Mouse (Mus musculus) kidney, embryonic 14.5 days (tissue): ENCODE data around the gene Tbc1d30. TPM values are rescaled to one million over a fixed set of nuclear protein-coding genes. Genes with fewer than 3 reads are reported as not detected.

Source experiments
- ATAC-seq: fragments of 200-750 bp; cut with Nextera tagmentation; 2 replicates; pipeline ENCODE4 v1.8.0; 2017; ENCODE audit warnings: moderate number of reproducible peaks, mild to moderate bottlenecking, moderate TSS enrichment, moderate library complexity; ENCODE audit not compliant: low FRiP score, low TSS enrichment
- H3K27ac ChIP-seq: fragments of 300-500 bp; sonication (generic); 2 replicates; pipeline ENCODE4 v1.5.1; 2014; ENCODE audit warnings: low read depth, mild to moderate bottlenecking, low read length, moderate library complexity, mixed read lengths
- H3K27me3 ChIP-seq: fragments of 300-500 bp; sonication (generic); 2 replicates; pipeline ENCODE4 v1.6.1; 2014; ENCODE audit warnings: mild to moderate bottlenecking, low read length; ENCODE audit not compliant: control insufficient read depth, insufficient read depth
- H3K36me3 ChIP-seq: fragments of 300-500 bp; sonication (generic); 2 replicates; pipeline ENCODE4 v1.6.1; 2014; ENCODE audit warnings: low read length, mixed read lengths; ENCODE audit not compliant: control insufficient read depth, insufficient read depth
- H3K4me1 ChIP-seq: fragments of 300-500 bp; sonication (generic); 2 replicates; pipeline ENCODE4 v1.6.1; 2014; ENCODE audit warnings: low read length, mixed read lengths; ENCODE audit not compliant: control insufficient read depth, insufficient read depth
- H3K4me2 ChIP-seq: fragments of 300-500 bp; sonication (generic); replicated peaks from 2 replicates; pipeline ENCODE4 v1.6.1; 2014; ENCODE audit warnings: low read depth, mild to moderate bottlenecking, low read length
- H3K4me3 ChIP-seq: fragments of 300-500 bp; sonication (generic); 2 replicates; pipeline ENCODE4 v1.5.1; 2014; ENCODE audit warnings: mild to moderate bottlenecking, low read length
- H3K9ac ChIP-seq: fragments of 300-500 bp; sonication (generic); 2 replicates; pipeline ENCODE4 v1.6.1; 2014; ENCODE audit warnings: low read depth, mild to moderate bottlenecking, low read length, moderate library complexity
- H3K9me3 ChIP-seq: fragments of 300-500 bp; sonication (generic); 2 replicates; pipeline ENCODE4 v1.6.1; 2016; ENCODE audit warnings: low read length; ENCODE audit not compliant: control insufficient read depth
- WGBS: fragments of 180-500 bp; shearing (Covaris S2); extraction: QIAGEN DNeasy Blood & Tissue Kit; methylation state at CpG from one replicate; pipeline ENCODE4 v1.1.7; 2014; 5-methylcytosine and 5-hydroxymethylcytosine counted together
- polyA plus RNA-seq: library from polyadenylated mRNA; unstranded; fragments of >200 nt; fragmentation: Nextera tagmentation; extraction: Ambion mirVana; gene quantifications from 2 replicates; pipeline ENCODE4 v1.2.1, GENCODE M21; 2014

The Tbc1d30 gene
- polyA plus RNA-seq: 0.60 and 0.76 TPM in 2 replicates

DNA sequence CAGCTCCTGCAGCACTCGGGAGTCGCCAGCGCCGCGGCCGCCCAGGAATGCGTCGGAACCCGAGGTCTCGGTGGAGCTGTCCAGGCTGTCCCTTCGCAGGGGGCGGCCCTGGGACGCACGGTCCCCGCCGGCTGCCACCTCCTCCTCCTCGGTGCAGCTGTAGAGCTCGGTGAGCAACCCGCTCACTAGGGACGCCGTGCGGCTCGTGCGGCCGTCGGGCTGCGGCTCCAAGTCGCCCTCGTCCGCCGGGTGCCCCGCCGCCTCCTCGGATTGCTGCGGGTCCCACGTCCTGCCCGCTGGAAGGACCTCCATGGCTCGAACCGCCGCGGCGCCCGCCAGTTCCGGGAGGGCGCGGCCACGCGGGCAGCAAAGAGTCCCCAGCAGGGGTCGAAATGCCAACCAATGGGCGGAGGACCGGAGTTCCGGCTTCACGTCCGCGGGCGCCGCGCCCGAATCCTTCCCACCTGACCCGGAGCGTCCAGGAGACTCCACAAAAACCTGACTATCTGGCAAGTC, at the start of gene Tbc1d30:
Tbc1d30 (minus strand) TSS at position 213 of the 516 bp plus-strand sequence.
- Histone ChIP-seq H3K27ac (no peak within 1 kb of the TSS), H3K4me2 (peak within 1 kb of the TSS; percentile 95), H3K4me1 (peaks cover 7% of the 10 kb centered on the region; the same call in 1 of the 2 replicates), H3K36me3 (no peaks in the 10 kb centered on the region), H3K27me3 (peaks cover 21% of the 10 kb centered on the region), H3K4me3 (peak within 1 kb of the TSS; percentile 55), H3K9me3 (no peaks in the 10 kb centered on the region), H3K9ac (peak within 1 kb of the TSS; percentile 50)
- peak; percentile 82 for ATAC-seq
- WGBS: under 1% methylated on average over 54 of the region's 61 CpGs

DNA sequence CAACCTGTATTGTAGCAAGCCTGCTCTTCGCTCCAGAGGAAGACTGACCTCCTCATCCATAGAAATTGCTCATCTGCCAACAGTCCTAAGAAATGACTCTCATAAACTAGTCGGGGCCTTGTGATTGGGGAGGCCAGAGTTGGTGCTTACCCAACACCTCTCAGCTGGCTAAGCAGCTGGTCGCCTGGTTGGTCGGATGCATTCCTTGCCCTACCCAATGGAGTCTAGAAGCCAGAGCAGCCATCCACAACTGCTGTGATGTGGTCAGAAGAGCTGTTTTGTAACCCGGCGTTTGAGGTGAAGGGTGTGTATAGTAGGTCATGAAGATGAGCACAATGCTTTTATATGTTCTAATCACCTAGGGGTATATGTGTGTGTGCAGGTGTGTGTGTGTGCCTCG, 47.5 kb upstream of the Tbc1d30 start:
- Histone ChIP-seq H3K4me1 (no peaks in the 10 kb centered on the region), H3K9me3 (no peaks in the 10 kb centered on the region), H3K4me2 (no peak overlapping the region), H3K36me3 (peaks cover 29% of the 10 kb centered on the region), H3K9ac (no peak overlapping the region), H3K27me3 (no peaks in the 10 kb centered on the region), H3K4me3 (no peak overlapping the region), H3K27ac (no peak overlapping the region)
- 87% methylated on average over 7 of the region's 7 CpGs for WGBS
- no peak for ATAC-seq

DNA sequence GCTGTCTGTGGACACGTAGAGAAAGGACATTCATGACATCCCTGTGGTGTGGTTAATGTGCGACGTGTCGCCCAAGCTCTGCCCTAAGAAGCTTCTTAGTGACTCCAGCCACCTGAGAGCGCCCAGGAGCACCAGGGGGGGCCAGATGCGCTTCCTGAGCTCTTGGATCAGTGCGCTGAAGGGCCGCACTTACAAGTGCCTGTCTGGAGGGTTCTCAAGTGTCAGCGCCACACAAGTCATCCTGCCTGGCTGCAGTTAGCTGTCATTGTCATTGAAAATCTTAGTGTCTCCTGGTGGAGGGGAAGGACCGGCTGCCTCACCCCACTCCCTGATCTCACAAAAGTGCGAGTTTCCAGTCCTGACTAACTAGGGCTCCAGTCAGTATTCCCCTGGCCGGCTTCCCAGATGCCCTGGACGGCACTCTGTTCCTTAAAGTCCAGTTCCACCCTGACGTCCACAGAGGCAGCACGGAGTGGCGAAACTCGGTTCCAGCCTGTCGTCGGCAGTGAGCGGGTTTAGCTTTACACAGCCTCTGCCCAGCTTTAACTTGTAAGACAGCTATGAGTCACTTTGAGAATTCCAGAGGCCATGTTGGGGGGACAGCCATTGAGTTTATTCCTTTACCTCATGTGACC, 44.6 kb upstream of the Tbc1d30 start:
- H3K9ac ChIP-seq: no peak overlapping the region
- ATAC-seq: no peak
- H3K9me3 ChIP-seq: no peaks in the 10 kb centered on the region
- no peak overlapping the region for H3K4me3 ChIP-seq
- no peak overlapping the region for H3K27ac ChIP-seq
- no peak overlapping the region for H3K4me2 ChIP-seq
- H3K27me3 ChIP-seq: no peaks in the 10 kb centered on the region
- WGBS: 74% methylated on average over 20 of the region's 20 CpGs
- peaks cover 58% of the 10 kb centered on the region for H3K36me3 ChIP-seq
- H3K4me1 ChIP-seq: no peaks in the 10 kb centered on the region

DNA sequence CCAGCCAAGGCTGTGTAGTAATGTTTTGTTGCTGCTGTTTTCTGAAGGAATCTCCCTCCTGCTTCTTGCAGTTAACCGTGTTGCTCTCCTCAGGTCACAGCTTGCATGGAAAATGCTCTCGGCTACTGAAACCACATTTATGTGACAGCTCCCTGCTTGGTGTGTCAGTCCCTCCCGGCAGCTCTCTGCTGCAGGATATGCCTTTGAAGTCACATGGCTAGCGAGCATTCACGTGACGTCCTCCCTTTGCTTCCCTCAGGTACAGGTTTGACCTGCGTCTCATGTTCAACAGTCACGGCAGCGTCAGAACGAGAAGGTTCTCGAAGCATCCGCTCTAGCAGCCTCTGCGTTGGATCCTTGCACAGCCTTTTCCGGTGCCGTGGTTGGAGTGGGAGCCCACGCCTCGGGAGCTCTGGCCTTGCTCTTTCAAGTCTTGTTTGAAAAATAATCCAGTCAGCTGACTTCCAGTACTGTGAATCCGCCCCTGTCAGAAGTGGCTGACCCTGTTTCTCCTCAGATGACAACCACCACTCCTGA, 43.8 kb upstream of the Tbc1d30 start:
- no peak for ATAC-seq
- Histone ChIP-seq H3K4me1 (no peaks in the 10 kb centered on the region), H3K4me3 (no peak overlapping the region), H3K27me3 (no peaks in the 10 kb centered on the region), H3K36me3 (peaks cover 66% of the 10 kb centered on the region), H3K27ac (no peak overlapping the region), H3K4me2 (no peak overlapping the region), H3K9me3 (no peaks in the 10 kb centered on the region), H3K9ac (no peak overlapping the region)
- WGBS: 72% methylated on average over 18 of the region's 18 CpGs

DNA sequence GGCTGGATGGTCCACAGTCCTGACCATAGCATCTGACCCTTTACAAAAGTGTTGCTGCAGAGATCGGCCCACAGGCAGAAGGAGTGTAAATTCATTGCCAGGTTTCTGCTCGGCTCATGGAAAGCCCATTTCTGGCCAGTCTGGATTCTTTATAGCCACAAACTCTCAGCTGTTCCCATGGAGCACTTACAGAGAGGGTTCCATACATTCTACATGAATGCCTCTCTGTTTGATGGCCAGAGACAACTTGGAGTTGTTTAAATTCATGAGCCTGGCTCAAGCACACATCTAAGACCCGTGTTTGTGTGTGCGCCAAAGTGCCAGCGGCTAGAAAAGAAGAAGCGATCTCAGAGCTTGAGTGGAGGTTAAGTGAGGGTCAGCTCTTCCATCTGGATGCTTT, 43.2 kb upstream of the Tbc1d30 start:
- WGBS: 76% methylated on average over 6 of the region's 6 CpGs

DNA sequence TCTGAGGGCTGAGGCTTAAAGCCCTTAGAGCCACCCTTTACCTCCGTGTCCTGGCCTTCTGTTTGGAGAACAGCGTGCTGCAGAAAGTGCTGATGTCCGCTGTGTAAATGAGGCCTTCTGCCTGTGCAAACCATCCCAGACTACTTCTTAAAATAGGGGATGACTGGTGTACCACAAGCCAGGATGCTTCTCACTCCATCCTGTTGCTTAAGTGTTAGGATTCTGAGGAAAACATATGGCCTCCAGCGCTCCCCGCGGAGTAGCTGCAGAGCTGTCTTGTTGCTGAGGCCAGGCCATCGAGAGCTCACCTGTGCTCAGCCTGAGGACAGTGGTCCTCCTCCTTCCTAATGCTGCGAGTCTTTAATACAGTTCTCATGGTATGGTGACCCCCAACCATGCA, 40.8 kb upstream of the Tbc1d30 start:
- H3K27ac ChIP-seq: no peak overlapping the region
- WGBS: 96% methylated on average over 8 of the region's 8 CpGs
- no peak overlapping the region for H3K4me3 ChIP-seq
- no peaks in the 10 kb centered on the region for H3K27me3 ChIP-seq
- H3K9me3 ChIP-seq: no peaks in the 10 kb centered on the region
- ATAC-seq: no peak
- H3K4me1 ChIP-seq: no peaks in the 10 kb centered on the region
- H3K36me3 ChIP-seq: peaks cover 88% of the 10 kb centered on the region
- H3K9ac ChIP-seq: no peak overlapping the region
- no peak overlapping the region for H3K4me2 ChIP-seq

More for the DNA sequence above, 43.2 kb upstream of the Tbc1d30 start:
- Histone ChIP-seq H3K4me3 (no peak overlapping the region), H3K27me3 (no peaks in the 10 kb centered on the region), H3K9me3 (no peaks in the 10 kb centered on the region), H3K36me3 (peaks cover 72% of the 10 kb centered on the region), H3K4me1 (no peaks in the 10 kb centered on the region), H3K27ac (no peak overlapping the region), H3K9ac (no peak overlapping the region), H3K4me2 (no peak overlapping the region)
- no peak for ATAC-seq

DNA sequence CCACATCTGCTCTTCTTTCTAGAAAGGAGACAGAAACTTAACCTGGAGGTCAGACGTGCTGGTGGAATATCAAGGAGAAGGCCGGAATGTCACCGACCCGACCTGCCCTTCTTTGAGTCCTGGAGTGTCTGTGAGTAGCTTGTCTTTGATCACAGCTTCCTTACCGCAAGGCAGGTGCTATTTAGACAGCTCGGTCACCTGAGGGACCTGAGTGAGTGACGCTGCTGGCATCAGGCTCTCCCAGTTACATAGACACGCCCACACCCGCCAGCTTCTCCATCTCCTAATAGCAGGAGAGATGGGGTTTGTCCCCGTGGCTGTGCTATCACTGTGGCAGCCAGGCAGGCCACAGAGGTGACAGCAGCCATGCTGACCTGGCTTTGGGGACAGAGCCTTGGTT, 39.5 kb upstream of the Tbc1d30 start:
- H3K4me2 ChIP-seq: no peak overlapping the region
- peaks cover 85% of the 10 kb centered on the region for H3K36me3 ChIP-seq
- H3K4me3 ChIP-seq: no peak overlapping the region
- no peaks in the 10 kb centered on the region for H3K27me3 ChIP-seq
- no peak overlapping the region for H3K9ac ChIP-seq
- H3K4me1 ChIP-seq: no peaks in the 10 kb centered on the region
- H3K27ac ChIP-seq: no peak overlapping the region
- 79% methylated on average over 10 of the region's 10 CpGs for WGBS
- no peak for ATAC-seq
- no peaks in the 10 kb centered on the region for H3K9me3 ChIP-seq

DNA sequence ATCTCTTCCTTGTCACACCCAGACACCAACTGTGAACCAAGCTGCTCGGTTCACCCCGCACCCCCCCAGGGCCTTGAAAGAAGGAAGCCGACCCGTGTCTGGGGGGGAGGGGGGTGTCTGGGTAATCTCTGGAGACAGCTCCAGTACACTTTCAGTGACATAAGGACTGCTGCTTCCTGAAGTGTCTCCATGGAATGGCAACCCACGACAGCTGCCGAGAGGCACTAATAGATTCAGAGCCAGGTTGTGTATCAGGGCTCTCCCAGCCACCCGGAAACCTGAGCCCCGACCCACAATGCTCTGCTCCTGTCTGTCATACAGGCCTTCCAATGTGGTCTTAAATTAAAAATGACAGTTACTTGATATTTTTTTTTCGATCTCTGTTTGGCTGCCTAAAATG, 35.3 kb upstream of the Tbc1d30 start:
- Histone ChIP-seq H3K27me3 (no peaks in the 10 kb centered on the region), H3K4me1 (no peaks in the 10 kb centered on the region), H3K36me3 (peaks cover 79% of the 10 kb centered on the region), H3K4me2 (no peak overlapping the region), H3K9ac (no peak overlapping the region), H3K4me3 (no peak overlapping the region), H3K27ac (no peak overlapping the region), H3K9me3 (no peaks in the 10 kb centered on the region)
- 0 out of 2 replicates have a peak, but pooled peaks have one; percentile 17 for ATAC-seq
- 47% methylated on average over 9 of the region's 9 CpGs for WGBS

DNA sequence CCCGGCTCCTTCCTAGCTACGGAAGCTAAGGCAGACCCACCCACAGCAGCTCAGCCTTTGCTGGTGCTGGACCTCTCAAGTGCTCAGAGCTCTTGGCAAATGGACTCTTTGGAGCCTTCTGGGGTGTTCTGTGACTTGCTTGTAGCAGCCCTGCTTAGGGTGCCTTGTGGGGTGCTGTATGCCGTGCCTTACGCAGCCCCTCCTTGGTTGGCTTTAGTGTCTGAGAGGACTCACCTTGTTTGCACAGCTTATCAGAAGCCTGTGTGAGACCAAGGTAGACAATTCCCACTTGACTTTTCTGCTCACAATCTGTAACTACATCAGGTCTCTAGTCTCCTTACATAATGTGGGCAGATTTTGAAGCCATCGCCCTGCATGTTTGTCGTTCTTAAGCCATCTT, 34.6 kb upstream of the Tbc1d30 start:
- Histone ChIP-seq H3K36me3 (peaks cover 79% of the 10 kb centered on the region), H3K4me3 (no peak overlapping the region), H3K4me1 (no peaks in the 10 kb centered on the region), H3K9ac (no peak overlapping the region), H3K9me3 (no peaks in the 10 kb centered on the region), H3K4me2 (no peak overlapping the region), H3K27me3 (no peaks in the 10 kb centered on the region), H3K27ac (no peak overlapping the region)
- WGBS: 97% methylated on average over 6 of the region's 6 CpGs
- ATAC-seq: no peak
